Mouse (Mus musculus): ENCODE measurements around the gene Polr2h.
A peak's percentile ranks its signal among the peaks of the same experiment; 100 is the strongest.

The Polr2h gene

DNA sequence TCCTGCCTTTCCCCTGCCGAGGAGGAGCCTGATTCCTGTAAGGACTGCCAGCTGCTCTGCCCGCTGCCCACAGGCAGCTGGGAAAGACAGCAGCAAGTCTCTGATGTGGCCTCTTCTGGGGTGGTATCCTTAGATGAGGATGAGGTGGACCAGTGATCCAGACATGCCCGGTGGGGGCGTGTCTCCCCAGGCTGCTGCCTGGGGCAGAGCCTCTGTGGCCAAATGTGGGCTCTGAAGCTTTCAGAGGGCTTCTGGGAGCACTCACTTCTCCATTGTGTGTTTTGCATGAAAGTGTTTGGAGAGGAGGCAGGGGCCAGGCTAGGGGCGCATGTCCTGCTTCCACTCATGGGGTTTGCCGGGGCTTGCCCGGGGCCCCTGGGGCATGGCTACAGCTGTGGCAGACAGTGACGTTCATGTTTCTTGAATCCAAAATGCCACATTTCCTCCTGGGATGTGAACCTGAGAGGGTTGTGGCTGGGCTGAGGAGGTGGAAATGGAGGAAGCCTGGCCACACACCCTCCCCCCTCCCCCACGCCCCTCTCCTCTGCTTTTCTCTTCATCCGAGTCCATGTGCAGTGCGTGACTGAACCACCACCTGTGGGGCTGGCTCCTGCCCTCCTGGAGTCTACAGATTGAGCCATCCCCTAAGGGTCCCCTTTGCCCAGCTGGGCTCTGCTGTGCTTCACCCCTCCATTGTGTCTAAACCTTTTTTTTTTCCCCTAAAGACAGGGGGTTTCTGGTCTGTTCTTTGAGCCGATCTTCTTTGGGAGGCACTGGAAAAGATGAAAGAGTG lies 15.5 kb upstream of the Polr2h start:
- no peak for DNase-seq

DNA sequence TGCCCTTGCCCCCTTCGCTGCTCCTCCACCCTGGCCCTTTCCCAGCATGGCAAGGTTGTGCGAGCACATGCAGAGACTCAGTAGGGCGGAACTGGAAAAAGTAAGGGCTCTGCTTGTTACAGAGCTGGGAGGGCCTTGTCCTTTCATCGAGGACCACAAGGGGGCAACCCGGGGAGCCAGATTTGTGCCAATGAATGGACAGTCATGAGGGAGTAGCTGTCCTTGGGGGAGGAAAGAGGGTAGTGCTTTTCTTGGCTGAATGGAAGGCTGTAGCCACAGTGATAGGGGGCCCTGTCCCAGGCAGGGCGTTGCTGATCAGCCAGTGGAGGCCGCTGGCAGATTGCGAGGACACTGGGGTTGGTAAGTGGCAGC lies 15.0 kb upstream of the Polr2h start:
- DNase-seq = peak; percentile 69

- no peak for DNase-seq
These were observed 14.4 kb upstream of the Polr2h start for GRCm38 (mm10) chr16:20703071-20703470.

DNA sequence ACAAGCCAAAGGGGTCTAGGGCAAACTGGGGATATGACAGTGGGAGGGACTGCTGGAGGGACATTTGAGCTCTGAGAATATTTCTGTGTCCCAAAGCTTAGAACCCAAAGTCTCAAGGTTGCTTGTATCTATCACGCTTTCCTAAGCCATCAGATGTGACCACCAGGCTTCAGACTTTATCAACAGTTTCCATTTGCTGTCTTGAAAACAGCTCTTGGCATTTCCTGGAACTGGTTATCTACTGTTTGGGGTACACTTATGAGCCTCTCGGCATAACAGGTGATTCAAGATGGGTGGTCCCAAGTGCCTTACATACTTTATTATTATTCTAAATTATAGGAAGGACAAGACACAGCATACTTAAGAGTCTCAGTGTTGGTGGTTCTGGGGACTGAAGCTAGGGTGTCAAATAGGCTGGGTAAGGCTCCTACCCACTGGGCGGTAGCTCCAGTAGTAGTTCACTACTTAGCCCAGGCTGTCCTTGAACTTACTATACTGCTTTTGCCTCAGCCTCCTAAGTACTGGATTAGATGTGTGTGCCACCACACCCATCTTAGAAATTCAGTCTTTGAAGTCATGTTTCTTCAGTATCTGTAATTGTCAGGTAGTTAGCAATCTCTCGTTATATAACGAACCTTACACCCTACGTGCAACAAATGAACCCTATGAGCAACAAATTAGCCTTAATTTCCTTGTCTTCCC lies 13.6 kb upstream of the Polr2h start:
- no peak for DNase-seq

- no peak for DNase-seq
These were observed 11.7 kb upstream of the Polr2h start for GRCm38 (mm10) chr16:20705786-20706185.

GRCm38 (mm10) chr16:20706407-20707055 lies 10.9 kb upstream of the Polr2h start:
- DNase-seq = no peak

DNA sequence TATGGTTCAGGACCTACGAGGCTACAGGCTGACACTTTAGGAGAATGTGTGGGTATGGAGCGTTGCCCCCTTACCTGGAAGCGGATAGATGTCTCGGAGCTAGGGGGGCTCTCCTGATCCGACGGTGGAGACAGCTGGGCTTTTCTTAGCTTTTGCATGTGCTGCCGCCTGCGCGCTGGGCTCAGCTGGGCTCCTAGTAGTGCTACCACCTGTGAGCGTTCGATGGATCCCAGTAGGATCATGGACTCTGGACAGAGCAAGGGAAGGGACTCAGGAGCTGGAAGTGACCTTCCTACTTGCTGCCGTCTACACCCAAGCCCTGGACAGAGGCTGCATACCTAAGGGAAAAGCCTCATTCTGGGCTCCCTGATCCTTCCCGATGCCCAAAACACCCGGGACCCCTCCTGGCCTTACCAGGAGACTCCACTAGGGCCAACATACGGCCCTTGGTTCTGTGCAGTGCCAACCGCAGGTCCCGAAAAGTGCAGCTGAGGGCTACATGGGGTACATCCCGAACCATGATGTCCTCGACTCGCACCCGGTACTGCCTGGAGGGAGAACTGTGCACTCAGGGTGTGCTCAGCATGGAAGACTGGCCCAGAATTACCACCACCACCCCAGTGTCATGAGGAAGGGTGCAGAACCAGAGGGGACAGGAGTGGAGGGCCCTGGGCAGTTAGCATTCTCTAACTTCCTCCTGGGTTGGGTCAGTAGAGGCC lies 9.1 kb upstream of the Polr2h start:
- DNase-seq = no peak

DNA sequence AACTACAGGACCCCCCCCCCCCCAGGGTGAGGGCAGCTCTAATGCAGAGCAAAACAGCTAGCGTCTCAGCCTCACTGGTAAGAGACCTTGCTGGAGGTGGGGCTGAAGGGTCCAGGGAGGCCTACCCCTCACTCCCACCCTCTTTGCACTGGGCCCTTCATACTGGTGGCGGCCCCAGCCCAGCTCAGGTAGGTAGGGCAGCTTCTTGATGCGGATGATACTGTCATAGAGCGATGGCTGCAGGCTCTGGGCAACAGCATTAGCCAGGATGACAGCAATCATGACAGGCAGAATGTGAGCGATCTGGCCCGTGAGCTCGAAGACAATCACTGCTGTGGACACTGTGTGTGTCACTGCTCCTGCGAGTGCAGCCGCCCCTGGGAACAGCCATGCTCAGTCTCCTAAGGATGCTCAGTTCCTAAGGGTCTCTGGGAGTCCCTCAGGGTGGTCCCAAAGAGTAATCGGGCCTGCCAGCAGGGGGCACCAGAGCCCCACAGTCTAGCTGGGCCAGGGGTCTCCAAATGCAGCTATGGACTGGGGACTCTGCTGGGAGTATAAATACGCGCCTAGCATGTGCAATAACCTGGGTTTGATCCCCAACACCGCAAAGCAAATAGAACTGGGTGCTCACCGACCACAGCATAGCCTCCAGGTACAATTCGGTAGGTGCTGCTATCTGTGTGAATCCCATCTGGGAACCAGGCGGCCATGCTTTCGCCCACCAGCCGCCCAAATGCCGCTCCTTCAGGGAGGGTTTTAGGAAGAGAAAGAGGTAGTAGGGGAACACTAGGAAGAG lies 8.3 kb upstream of the Polr2h start:
- DNase-seq = peak; percentile 47

DNA sequence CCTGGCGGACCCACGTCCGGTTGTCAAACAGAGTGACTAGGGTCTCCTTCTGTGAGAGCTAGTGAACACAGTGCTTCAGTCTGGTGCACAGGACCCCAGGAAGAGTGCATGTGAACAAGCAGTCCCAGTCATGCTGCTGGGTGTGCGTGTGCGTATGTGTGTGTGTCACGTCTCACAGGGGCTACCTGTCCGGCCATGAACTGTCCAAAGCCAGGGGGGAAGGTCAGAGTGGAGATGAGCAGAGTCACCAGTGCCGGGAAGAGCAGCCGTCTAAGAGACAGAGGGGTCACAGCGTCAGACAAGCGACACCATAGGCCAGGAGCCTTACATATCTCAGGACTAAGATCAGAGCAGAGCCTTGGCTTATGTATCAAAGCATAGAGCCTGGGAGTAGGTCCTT lies 7.1 kb upstream of the Polr2h start:
- no peak for DNase-seq

DNA sequence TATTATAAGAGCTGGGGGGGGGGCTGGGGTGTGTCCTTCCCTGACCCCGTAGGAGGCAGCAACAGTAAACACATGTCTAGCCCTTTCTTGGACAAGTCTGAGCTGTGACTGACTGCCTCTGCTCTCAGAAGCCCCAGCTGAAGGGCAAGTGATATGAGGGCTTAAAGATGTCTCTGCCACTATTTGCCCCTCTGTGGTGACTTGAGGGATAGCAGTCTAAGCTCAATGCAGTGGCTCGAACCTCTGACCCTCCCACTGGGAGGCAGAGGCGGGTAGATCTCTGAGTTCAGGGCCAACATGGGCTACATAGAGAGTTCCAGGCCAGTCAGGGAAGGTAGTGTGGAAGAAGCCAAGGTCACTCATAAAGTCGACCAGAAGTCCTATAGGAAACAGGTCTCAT lies 6.7 kb upstream of the Polr2h start:
- no peak for DNase-seq

DNA sequence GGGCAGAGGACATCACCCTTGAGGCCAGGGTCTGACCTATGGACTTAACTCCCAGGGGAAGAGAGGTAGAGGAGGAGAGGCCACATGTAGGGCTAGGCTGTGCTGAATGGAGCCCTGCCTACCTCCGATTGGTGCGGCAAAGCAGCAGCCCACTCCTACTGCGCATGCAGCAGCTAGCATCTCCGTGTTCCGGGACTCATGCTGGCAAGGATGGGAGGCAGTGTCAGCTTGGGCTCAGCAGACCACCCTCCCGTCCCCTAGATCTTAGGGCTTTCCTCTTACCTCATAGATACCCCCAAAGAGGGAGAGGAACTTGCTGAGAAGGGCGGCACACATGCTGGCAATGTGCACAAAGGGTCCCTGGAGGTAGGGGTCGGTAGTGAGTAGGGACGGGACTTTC lies 5.3 kb upstream of the Polr2h start:
- no peak for DNase-seq

DNA sequence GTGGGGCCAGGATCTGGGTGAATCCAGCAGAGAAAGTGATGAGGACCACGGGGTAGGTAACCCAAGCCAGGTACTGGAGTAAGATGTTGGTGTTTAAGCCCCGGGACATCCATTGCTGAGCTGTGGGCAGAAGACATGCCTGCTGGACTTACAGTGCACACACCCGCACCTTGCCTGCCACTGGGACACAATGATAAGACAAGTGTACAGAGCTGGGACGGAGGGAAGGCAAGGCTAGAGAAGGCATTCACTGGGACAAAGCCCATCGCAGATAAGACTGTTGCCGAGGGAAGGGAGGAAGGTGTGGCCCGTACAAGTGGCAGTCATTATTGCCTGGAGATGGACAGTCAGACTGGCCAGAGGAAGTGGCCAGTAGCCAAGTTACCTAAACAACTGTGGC lies 4.6 kb upstream of the Polr2h start:
- no peak for DNase-seq

- no peak for DNase-seq
These were observed 3.0 kb upstream of the Polr2h start for GRCm38 (mm10) chr16:20714307-20715080.

DNA sequence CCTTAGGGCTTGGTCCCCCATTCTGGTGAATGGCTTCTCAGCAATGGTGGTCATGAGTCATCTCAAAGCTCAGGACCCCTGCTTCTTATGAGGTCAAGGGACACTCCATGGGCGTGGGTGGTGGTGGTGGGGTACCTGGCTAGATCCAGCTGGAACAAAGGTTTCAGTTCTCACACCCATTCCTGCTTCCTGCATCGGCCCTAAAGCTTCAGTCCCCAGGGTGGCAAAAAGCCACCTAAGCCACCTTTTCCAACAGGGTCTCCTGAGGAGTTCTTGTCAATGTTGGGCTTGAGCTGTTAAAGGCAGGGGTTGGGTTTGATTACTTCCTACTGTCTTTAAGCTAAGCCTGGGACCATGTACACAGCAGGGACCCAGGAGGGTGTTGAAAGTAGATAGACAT lies 2.3 kb upstream of the Polr2h start:
- no peak for DNase-seq

GRCm38 (mm10) chr16:20715566-20715965 lies 1.9 kb upstream of the Polr2h start:
- no peak for DNase-seq

GRCm38 (mm10) chr16:20715976-20716840 lies 1.3 kb upstream of the Polr2h start:
- DNase-seq = peak; percentile 72

DNA sequence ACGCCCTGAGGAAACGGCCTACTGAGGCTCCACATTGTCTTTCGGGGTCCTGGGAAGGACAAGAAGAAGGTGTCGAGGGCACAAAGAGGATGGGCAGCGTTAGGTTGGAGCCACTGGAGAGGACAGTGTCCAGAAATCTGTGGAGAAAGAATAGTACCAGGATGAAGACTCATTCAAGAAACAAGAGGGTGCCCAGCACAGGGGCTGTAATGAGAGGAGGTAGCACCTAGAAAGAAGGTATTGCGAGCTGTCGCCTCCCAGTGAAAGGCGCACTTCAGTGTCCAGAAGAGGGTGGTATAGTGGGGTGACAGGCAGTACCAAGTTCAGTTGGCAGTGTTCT lies 654 bp upstream of the Polr2h start:
- no peak for DNase-seq

DNA sequence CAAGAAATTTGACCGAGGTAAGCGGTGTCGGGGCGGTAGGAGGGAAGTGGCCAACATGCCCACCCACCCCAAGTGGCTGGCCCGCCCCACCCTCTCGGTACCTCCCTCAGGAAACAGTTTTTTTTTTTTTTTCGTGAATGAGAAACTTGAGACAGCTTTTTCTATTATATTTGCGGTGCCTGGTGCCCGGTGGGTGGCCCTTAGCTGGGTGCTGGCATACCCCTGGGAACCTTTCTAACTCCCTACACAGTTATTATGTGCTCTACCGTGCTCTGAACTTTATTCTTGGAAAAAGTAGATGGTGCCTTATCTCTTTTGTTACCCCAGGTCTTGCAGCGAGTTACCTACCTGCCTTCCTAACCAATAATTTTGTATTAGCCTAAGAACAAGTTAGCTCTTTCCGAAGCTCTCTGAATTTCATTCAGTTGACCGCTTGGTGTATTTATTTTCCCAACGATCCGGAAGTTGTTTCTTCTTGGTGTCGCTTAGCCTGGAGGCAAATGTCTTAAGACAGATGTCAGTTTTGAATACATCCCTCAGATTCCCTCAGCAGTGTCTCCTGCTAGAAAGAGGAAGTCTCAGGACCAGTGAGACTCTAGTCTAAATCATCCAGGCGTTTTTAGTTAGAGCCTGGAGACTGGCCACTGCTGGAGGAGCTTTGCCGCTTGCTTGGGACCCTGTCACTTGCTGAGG lies 659 bp downstream of the Polr2h start:
- no peak for DNase-seq

DNA sequence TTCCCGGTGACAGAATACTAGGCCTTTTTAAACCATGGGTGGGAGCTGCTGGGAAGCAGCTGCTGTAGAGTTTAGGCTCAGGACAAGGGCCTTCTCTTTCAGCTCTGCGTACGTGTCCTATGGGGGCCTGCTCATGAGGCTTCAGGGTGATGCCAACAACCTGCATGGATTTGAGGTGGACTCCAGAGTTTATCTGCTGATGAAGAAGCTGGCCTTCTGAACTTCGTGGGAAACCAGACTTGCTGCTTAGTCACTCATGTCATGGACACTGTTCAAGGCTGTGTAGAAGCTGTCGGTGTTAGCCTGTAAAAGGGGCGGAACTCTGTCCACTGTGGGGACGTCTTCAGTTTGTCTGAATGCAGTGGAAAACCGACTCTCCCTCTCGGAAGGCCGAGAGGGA lies 4.3 kb downstream of the Polr2h start:
- no peak for DNase-seq

DNA sequence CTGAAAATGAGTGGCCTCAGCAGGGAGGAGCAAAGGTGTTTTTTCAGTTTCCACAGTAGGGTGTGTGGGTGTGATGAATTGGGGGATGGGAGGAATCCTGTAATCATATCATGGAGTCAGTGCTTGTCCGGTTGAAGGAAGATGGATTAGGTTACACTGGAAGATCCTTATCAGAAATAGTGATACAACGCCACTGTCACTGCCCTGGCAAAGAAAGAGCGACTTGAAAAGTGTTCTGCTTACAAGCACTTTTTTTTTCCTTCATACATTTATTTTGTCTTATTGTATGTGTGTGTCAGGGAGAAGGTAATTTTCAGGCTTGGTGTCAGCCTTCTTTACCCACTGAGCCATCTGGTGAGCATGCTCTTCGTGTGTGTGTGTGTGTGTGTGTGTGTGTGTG lies 5.3 kb downstream of the Polr2h start:
- no peak for DNase-seq

All from lung, postnatal 36 days (tissue).